Mouse (Mus musculus) adrenal gland, postnatal 36 days (tissue): ENCODE measurements around the gene Ficd. TPM values are rescaled to one million over a fixed set of nuclear protein-coding genes. Genes with fewer than 3 reads are reported as not detected.
A peak's percentile ranks its signal among the peaks of the same experiment; 100 is the strongest.

ENCODE experiments used
- DNase-seq, 2 experiments: peaks; one replicate each; pipeline ENCODE4 v3.0.0; 2021; ENCODE audit warnings: mixed read lengths in 1 of 2
- total RNA-seq, 2 experiments: library from RNA; stranded (reverse); gene quantifications; 2 replicates each; pipeline ENCODE4 v1.2.3; 2021

Gene Ficd
- total RNA-seq, 2 experiments from 2014 or later, result 12.7 to 15.2 TPM

- DNase-seq, result peak in 1 of 2 experiments; percentile 39
Measured at GRCm38 (mm10) chr5:113772905-113773519, 37.4 kb downstream of the Ficd start.

DNA sequence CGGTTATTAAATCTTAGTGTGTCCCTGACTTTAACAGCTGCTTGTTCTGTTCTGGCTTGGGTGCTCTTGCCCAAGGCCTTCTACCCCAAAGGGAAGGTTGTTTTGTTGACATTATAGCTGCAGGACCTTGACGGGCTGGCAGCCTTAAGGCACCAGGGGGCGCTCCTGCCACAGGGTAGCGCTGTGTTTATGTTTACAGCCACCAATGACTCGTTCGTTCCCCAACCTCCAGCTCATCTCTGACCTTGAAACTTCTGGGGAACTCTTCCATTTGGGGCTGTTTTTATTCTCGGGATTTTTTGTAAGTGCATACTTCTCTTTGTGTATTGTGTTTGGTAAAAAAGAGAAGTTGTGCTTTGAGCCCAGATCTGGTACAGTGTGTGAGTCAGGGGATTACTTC is 38.1 kb downstream of the Ficd start:
- peak; percentile 96 to 97 for DNase-seq

DNA sequence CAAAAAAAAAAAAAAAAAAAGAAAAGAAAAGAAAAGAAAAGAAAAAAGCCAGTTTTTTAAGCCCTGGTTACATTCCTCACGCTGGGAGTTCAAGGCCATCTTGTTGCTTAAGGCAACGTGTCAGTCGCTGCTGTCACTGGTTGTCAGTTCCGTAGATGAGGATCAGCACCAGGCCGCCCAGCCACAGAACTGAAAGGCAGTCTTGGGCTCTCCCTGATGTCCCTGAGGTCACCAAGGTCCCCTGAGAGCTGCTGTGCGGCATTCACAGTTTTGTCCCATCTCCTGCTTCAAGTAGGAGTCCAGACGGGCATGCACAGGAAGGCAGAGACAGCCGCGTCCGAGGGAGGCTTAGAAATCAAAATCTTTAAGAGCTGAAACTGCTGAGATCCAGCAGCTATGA is 40.0 kb downstream of the Ficd start:
- no peak for DNase-seq

GRCm38 (mm10) chr5:113776128-113776895 is 40.7 kb downstream of the Ficd start:
- DNase-seq, result no peak

DNA sequence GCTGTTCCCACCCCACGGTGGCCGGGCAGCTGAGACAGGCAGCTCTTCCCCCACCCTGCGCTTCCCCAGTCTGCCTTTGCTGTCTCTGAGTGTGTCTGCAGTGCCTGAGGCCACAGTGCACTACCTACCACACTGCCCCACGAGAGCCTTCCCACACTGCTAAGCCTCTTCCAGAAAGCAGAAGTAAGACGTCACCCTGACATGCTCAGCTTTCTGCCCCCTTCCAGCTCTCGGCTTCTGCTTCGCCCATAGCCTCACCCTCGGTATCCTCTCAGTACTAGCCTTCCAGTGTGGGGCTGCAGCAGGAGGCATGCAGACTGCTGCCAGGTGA is 41.3 kb downstream of the Ficd start:
- peak in 1 of 2 experiments; percentile 27 for DNase-seq

DNA sequence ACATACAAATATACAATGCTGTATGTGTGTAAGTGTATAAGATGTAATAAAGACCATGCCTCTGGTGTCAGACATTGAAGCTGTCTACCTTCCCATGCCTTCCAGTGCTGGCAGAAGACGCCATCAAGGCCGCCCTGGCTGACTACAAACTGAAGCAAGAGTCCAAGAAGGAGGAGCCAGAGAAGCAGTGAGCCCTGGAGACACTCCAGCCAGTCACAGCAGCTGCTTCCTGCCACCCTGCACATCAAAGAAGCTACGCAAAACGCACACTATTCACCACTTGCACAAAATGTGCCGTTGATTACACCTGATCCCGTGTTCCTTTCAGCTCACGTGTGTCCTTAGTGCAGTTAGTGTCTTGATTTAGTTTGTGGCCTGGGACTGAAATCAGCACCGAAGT is 42.1 kb downstream of the Ficd start:
- peak; percentile 70 to 73 for DNase-seq

DNA sequence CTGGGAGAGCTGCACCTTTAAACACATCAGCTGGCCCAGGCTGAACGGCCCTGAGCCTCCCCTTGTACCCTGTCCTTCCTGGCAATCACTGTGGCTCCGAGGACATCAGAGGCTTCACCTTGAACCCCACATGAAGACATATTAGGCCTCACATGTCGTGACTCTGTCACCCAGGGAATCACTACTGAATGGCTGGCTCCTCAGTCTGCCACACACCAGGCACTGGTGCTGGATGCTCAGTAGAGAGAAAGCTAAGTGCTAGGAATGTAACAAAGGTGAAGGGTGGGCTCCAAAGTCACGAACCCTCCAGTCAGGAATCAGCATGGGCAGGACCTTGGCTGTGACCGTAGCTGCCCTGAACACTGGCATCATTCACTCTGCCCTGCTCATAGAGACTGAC is 44.0 kb downstream of the Ficd start:
- DNase-seq, result peak; percentile 57 to 59

DNA sequence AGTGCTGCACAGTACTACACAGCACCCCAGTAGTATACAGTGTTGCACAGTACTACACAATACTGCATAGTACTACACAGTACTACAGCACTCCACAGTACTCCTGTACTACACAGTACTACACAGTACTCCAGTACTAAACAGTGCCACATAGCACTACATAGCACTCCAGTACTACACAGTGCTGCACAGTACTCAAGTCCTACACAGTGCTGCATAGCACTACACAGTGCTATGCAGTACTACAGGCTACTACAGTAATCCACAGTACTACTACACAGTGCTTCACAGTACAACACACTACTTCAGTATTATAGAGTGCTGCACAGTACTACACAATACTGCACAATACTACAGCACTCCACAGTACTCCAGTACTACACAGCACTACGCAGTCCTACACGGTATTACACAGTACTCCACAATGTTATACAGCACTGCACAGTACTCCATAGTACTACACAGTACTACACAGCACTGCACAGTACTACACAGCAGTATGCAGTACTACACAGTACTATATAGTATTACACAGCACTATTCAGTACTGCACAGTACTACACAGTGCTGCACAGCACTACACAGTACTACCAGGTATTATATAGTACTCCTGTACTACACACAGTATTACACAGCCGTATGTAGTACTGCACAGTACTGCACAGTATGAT is 44.6 kb downstream of the Ficd start:
- DNase-seq, result no peak

DNA sequence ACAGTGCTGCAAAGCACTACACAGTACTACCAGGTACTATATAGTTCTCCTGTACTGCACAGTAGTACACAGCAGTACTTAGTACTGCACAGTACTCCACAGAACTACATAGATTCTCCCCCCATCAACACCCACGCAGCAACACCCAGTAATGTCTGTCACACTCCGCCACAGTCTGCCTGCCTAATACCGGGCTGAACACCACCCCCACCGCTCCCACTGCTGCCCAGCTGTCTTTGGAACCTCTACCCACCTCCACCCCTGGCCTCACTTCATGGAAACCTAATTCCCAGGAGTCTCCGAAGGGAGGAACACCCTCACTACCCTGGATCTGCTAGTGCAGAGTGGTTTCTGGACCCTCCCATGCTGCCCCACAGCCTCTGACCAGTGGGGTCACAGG is 45.2 kb downstream of the Ficd start:
- no peak for DNase-seq

- no peak for DNase-seq
Measured at GRCm38 (mm10) chr5:113781254-113781653, 45.7 kb downstream of the Ficd start.

GRCm38 (mm10) chr5:113781875-113782274 is 46.3 kb downstream of the Ficd start:
- DNase-seq, result no peak

DNA sequence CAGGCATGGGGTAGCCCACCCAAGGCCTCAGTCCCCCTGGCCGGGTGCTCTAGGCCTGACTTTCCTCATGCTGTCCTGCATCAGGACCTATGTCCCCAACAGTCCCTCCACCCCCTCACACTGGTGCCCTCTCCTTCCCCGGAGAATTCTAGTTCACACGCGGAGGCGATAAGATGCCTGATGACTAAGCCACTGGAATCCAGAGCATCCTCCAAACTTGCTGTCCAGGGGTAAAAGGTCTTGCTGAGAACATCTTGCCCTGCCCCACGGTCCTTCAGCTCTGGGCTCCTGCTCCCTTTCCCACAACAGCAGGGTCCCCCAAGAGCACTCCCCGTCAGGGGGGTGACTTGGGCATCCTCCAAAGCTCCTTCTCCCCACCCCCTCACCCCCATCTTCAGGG is 47.0 kb downstream of the Ficd start:
- no peak for DNase-seq

DNA sequence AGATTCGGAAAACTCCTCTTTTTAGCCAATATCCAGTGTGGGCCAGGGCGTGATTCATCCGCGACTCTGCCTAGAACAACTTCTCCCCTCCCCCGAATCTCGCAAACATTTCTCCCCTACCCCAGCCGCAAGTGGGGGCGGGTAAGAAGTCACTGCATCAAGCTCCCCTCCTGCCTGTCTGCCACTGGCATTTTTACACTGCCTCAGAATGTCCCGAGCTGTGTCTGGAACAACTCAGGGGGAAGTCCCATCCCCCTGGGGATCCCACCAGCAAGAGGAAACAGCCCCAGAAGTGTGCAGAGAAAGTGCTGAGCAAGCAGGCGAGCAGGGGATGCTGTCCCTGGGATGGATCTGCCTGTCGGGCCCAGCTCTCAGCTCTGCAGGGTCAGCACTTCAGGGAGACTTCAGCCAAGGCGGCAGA is 48.0 kb downstream of the Ficd start:
- DNase-seq, result peak in 1 of 2 experiments; percentile 63

DNA sequence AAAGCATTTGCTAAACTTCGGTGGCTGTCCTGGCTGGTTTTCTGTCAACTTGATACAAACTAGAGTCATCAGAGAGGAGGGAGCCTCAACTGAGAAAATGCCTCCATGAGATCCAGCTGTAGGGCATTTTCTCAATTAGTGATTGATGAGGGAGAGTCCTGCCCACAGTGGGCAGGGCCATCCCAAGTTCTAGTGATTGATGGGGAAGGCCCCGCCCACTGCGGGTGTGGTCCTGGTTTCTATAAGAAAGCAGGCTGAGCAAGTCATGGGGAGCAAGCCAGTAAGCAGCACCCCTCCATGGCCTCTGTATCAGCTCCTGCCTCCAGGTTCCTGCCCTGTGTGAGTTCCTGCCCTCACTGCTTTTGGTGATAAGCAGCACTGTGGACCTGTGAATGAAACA is 48.5 kb downstream of the Ficd start:
- peak in 1 of 2 experiments; percentile 31 for DNase-seq

GRCm38 (mm10) chr5:113786985-113787384 is 51.4 kb downstream of the Ficd start:
- no peak for DNase-seq

- no peak for DNase-seq
Measured at GRCm38 (mm10) chr5:113788645-113789044, 53.0 kb downstream of the Ficd start.

GRCm38 (mm10) chr5:113789075-113789788 is 53.6 kb downstream of the Ficd start:
- DNase-seq, result peak in 1 of 2 experiments; percentile 29

Other genes with a start within 250 kb of the Ficd start
- 1 to 10 TPM; 2.7 to 4.6 TPM for gene Wscd2, start 245.5 kb upstream of the Ficd start, total RNA-seq
- 10 to 100 TPM; 15.3 to 24.4 TPM for gene Cmklr1, start 85.4 kb upstream of the Ficd start, total RNA-seq
- not detected for gene 1700069L16Rik, start 11.0 kb upstream of the Ficd start, total RNA-seq
- gene Sart3, start 36.7 kb downstream of the Ficd start, total RNA-seq, result 10 to 100 TPM; 30.0 to 33.3 TPM
- gene Iscu, start 36.9 kb downstream of the Ficd start, total RNA-seq, result 100 to 1,000 TPM; 612 to 984 TPM
- gene Tmem119, start 64.7 kb downstream of the Ficd start, total RNA-seq, result 10 to 100 TPM in 1 of 2 experiments, 1 to 10 TPM in 1; 9.3 to 14.1 TPM
- gene Selplg, start 96.8 kb downstream of the Ficd start, total RNA-seq, result 1 to 10 TPM; 2.5 to 4.1 TPM
- gene Coro1c, start 173.0 kb downstream of the Ficd start, total RNA-seq, result 10 to 100 TPM; 47.9 to 60.1 TPM